Mouse (Mus musculus): ENCODE results near the gene Gm47985.

- TF ChIP-seq CTCF (IDR thresholded peaks at IDR 0.05; ENCODE audit: low read depth): no peak
- no peak for TF ChIP-seq EP300 (IDR thresholded peaks at IDR 0.05; ENCODE audit: low read depth)
Observed at GRCm38 (mm10) chr1:151219045-151219444, 36.7 kb downstream of the Gm47985 start.
